Mouse (Mus musculus): ENCODE measurements around the gene Spon1. TPM values are rescaled to one million over a fixed set of nuclear protein-coding genes. Genes with fewer than 3 reads are reported as not detected.
A peak's percentile ranks its signal among the peaks of the same experiment; 100 is the strongest.

The Spon1 gene
- polyA plus RNA-seq, 1 experiment from 2014 or later: 72.9 TPM

GRCm38 (mm10) chr7:114043929-114044549, 278.2 kb downstream of the Spon1 start:
- Histone ChIP-seq H3K4me2 (no peak overlapping the region), H3K9ac (no peak overlapping the region), H3K27me3 (replicated peaks) (no peaks in the 10 kb centered on the region), H3K36me3 (peaks cover 62% of the 10 kb centered on the region), H3K27ac (replicated peaks) (0 out of 2 replicates have a peak overlapping the region, but pooled peaks have one; percentile 32), H3K9me3 (no peaks in the 10 kb centered on the region), H3K4me3 (no peak overlapping the region), H3K4me1 (peaks cover 58% of the 10 kb centered on the region)
- no peak for ATAC-seq (ENCODE audit: extremely low read depth, insufficient number of reproducible peaks, low FRiP score, low TSS enrichment)
- 48% methylated on average over 6 of the region's 6 CpGs for WGBS

DNA sequence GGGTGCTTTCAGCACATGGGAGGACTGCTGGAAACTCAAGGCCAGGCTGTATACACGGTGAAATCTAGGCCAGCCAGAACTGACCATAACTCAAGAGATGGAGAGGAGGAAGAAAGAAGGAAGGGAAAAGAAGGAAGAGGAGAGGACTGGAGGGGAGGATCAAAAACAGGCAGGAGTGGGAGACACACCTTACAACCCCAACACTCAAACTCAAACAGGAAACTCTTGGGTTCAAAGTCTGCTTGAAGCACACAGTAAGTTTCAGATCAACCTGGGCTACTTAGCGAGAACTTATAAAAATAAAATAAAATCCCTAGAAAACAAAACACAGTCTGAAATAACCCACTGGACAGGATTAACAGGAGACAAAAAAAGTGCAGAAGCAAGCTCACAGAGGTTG, 280.0 kb downstream of the Spon1 start:
- H3K9ac ChIP-seq: no peak overlapping the region
- H3K9me3 ChIP-seq: no peaks in the 10 kb centered on the region
- no peak for ATAC-seq (ENCODE audit: extremely low read depth, insufficient number of reproducible peaks, low FRiP score, low TSS enrichment)
- H3K4me1 ChIP-seq: peaks cover 67% of the 10 kb centered on the region
- WGBS: 63% methylated on average over 2 of the region's 2 CpGs
- no peak overlapping the region for H3K4me2 ChIP-seq
- peaks cover 58% of the 10 kb centered on the region for H3K36me3 ChIP-seq
- H3K27me3 ChIP-seq (replicated peaks): no peaks in the 10 kb centered on the region
- peak overlapping the region; percentile 5 for H3K27ac ChIP-seq (replicated peaks)
- no peak overlapping the region for H3K4me3 ChIP-seq

DNA sequence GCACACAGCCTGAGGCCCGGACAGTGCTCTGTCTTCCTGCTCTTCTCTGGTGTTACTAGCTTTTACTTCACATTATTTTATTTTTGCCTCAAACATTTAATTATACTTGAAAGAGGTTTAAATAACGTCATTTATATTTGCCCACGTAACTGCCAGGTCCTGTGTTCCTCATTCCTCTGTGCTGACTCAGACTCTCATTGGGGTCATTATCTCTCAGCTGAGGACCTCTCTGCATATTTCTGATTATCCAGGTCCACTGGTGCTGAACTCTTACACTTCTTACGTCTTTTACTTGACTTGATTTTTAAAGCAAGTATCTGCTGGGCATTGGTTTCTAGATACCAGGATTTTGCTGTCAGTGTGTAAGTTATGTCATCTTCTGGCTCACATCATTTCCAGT, 287.9 kb downstream of the Spon1 start:
- 34% methylated on average over 4 of the region's 4 CpGs for WGBS
- no peaks in the 10 kb centered on the region for H3K27me3 ChIP-seq (replicated peaks)
- no peak overlapping the region for H3K4me3 ChIP-seq
- no peaks in the 10 kb centered on the region for H3K9me3 ChIP-seq
- no peak overlapping the region for H3K9ac ChIP-seq
- H3K4me1 ChIP-seq: peaks cover 49% of the 10 kb centered on the region
- H3K4me2 ChIP-seq: no peak overlapping the region
- no peak for ATAC-seq (ENCODE audit: extremely low read depth, insufficient number of reproducible peaks, low FRiP score, low TSS enrichment)
- peak overlapping the region; percentile 50 for H3K27ac ChIP-seq (replicated peaks)
- peaks cover 63% of the 10 kb centered on the region for H3K36me3 ChIP-seq

- no peak overlapping the region for H3K4me3 ChIP-seq
- 91% methylated on average over 16 of the region's 16 CpGs for WGBS
- H3K4me1 ChIP-seq: peaks cover 22% of the 10 kb centered on the region
- H3K9ac ChIP-seq: no peak overlapping the region
- no peaks in the 10 kb centered on the region for H3K9me3 ChIP-seq
- H3K36me3 ChIP-seq: peaks cover 49% of the 10 kb centered on the region
- ATAC-seq (ENCODE audit: extremely low read depth, insufficient number of reproducible peaks, low FRiP score, low TSS enrichment): no peak
- H3K27ac ChIP-seq (replicated peaks): no peak overlapping the region
- H3K27me3 ChIP-seq (replicated peaks): no peaks in the 10 kb centered on the region
- H3K4me2 ChIP-seq: no peak overlapping the region
These were observed 292.4 kb downstream of the Spon1 start for GRCm38 (mm10) chr7:114058166-114058565.

GRCm38 (mm10) chr7:114058927-114059441, 293.2 kb downstream of the Spon1 start:
- WGBS: 79% methylated on average over 6 of the region's 6 CpGs
- ATAC-seq (ENCODE audit: extremely low read depth, insufficient number of reproducible peaks, low FRiP score, low TSS enrichment): no peak
- H3K36me3 ChIP-seq: peaks cover 47% of the 10 kb centered on the region
- H3K4me3 ChIP-seq: no peak overlapping the region
- H3K9me3 ChIP-seq: no peaks in the 10 kb centered on the region
- H3K9ac ChIP-seq: no peak overlapping the region
- no peaks in the 10 kb centered on the region for H3K27me3 ChIP-seq (replicated peaks)
- no peak overlapping the region for H3K4me2 ChIP-seq
- no peak overlapping the region for H3K27ac ChIP-seq (replicated peaks)
- peaks cover 21% of the 10 kb centered on the region for H3K4me1 ChIP-seq

- Histone ChIP-seq H3K9ac (no peak overlapping the region), H3K36me3 (peaks cover 35% of the 10 kb centered on the region), H3K4me2 (no peak overlapping the region), H3K4me3 (no peak overlapping the region), H3K4me1 (peaks cover 31% of the 10 kb centered on the region), H3K27ac (replicated peaks) (no peak overlapping the region), H3K9me3 (no peaks in the 10 kb centered on the region), H3K27me3 (replicated peaks) (no peaks in the 10 kb centered on the region)
- ATAC-seq (ENCODE audit: extremely low read depth, insufficient number of reproducible peaks, low FRiP score, low TSS enrichment): no peak
- 91% methylated on average over 6 of the region's 6 CpGs for WGBS
These were observed 294.6 kb downstream of the Spon1 start for GRCm38 (mm10) chr7:114060445-114060844.

DNA sequence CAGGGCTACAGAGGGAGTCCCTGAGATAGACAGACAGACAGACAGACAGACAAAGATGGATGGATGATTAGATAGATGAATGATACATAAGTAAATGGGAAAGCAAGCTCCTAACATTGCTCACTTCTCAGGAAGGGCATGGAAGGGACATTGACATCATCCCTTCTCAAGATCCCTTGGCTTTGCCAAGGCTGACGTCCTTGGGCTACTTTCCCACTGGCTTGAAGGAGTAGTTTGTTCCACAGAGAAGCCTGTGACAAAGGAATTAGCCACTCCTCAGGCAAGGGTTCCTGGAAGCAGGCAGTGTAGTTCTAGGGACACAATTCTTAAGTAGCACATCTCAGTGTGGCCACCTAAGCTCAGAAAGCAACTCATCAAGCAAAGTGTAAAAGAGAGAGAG, 296.7 kb downstream of the Spon1 start:
- Histone ChIP-seq H3K4me1 (peaks cover 51% of the 10 kb centered on the region), H3K4me3 (no peak overlapping the region), H3K9ac (no peak overlapping the region), H3K27ac (replicated peaks) (no peak overlapping the region), H3K4me2 (no peak overlapping the region), H3K27me3 (replicated peaks) (no peaks in the 10 kb centered on the region), H3K36me3 (peaks cover 15% of the 10 kb centered on the region), H3K9me3 (no peaks in the 10 kb centered on the region)
- WGBS: 75% methylated on average over 1 of the region's 1 CpGs
- no peak for ATAC-seq (ENCODE audit: extremely low read depth, insufficient number of reproducible peaks, low FRiP score, low TSS enrichment)

- Histone ChIP-seq H3K4me2 (peak overlapping the region; percentile 11; the same call in 1 of the 2 replicates), H3K36me3 (peaks cover 8% of the 10 kb centered on the region), H3K4me1 (peaks cover 55% of the 10 kb centered on the region), H3K9me3 (no peaks in the 10 kb centered on the region), H3K27ac (replicated peaks) (peak overlapping the region; percentile 45; the same call in 1 of the 2 replicates), H3K27me3 (replicated peaks) (no peaks in the 10 kb centered on the region), H3K4me3 (no peak overlapping the region), H3K9ac (peak overlapping the region; percentile 2; the same call in 1 of the 2 replicates)
- 24% methylated on average over 8 of the region's 8 CpGs for WGBS
- peak; percentile 44; the same call in 1 of the 2 replicates for ATAC-seq (ENCODE audit: extremely low read depth, insufficient number of reproducible peaks, low FRiP score, low TSS enrichment)
These were observed 297.7 kb downstream of the Spon1 start for GRCm38 (mm10) chr7:114063534-114063933.

DNA sequence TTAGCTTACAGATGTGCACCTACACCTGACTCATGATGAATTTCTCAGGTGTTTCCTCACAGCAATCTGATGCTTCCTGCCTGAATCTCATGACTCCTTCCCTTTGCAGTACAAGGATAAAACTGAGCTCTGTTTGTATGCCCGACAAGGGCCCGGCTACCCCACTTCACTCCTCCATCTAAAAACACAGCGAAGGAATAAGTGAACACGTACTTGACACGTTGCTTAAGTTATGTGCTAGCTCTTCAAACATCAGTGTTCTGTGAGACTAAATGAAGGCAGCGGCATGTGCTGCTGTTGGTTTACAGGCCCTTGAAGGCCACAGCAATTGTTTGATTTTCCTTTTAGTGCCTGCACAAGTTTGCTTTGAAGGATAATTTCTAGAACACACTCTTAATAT, 298.2 kb downstream of the Spon1 start:
- Histone ChIP-seq H3K4me2 (peak overlapping the region; percentile 11; the same call in 1 of the 2 replicates), H3K4me3 (no peak overlapping the region), H3K9ac (peak overlapping the region; percentile 2; the same call in 1 of the 2 replicates), H3K27me3 (replicated peaks) (no peaks in the 10 kb centered on the region), H3K27ac (replicated peaks) (peak overlapping the region; percentile 45; the same call in 1 of the 2 replicates), H3K36me3 (peaks cover 8% of the 10 kb centered on the region), H3K9me3 (no peaks in the 10 kb centered on the region), H3K4me1 (peaks cover 55% of the 10 kb centered on the region)
- no peak for ATAC-seq (ENCODE audit: extremely low read depth, insufficient number of reproducible peaks, low FRiP score, low TSS enrichment)
- 58% methylated on average over 6 of the region's 6 CpGs for WGBS

- H3K9me3 ChIP-seq: no peaks in the 10 kb centered on the region
- peak overlapping the region; percentile 68 for H3K27ac ChIP-seq (replicated peaks)
- 0 out of 2 replicates have a peak overlapping the region, but pooled peaks have one; percentile 64 for H3K9ac ChIP-seq
- ATAC-seq (ENCODE audit: extremely low read depth, insufficient number of reproducible peaks, low FRiP score, low TSS enrichment): peak; percentile 52; the same call in 1 of the 2 replicates
- H3K27me3 ChIP-seq (replicated peaks): no peaks in the 10 kb centered on the region
- peaks cover 64% of the 10 kb centered on the region for H3K4me1 ChIP-seq
- peak overlapping the region; percentile 16; the same call in 1 of the 2 replicates for H3K4me2 ChIP-seq
- 25% methylated on average over 11 of the region's 11 CpGs for WGBS
- peaks cover 3% of the 10 kb centered on the region; the same call in 1 of the 2 replicates for H3K36me3 ChIP-seq
- H3K4me3 ChIP-seq: no peak overlapping the region
These were observed 299.8 kb downstream of the Spon1 start for GRCm38 (mm10) chr7:114065407-114066185.

DNA sequence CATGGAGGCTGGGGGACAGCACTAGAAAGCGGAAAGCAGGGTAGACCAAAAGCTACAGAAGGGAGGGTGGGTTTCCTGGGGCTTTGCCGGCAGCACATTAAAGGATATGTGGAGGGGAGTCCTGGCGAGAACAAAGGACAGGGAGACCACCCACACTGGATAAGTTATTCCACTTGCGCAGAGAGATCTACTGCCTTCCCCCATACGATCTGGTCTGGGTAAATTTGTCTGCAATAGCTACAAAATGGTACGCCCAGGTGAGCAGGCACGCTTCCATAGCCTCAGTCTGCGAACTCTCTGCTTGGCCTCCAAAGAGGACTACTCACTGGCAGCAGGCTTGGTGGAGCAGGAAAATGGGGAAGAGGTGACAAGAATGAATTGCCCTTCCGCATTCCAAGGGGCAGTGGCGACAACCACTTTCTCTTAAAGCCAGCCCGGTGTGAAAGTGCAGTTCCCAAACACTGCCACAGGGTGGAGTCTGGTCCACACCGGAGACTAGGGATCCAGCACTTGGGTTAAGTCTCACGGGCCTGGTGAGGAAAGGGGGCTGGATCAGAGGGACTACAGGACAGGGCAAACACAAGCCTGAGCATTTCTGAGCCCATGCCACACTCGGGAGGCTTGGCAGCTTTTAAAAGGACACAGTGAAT, 300.9 kb downstream of the Spon1 start:
- H3K9me3 ChIP-seq: no peaks in the 10 kb centered on the region
- peak overlapping the region; percentile 64 for H3K9ac ChIP-seq
- no peaks in the 10 kb centered on the region for H3K27me3 ChIP-seq (replicated peaks)
- WGBS: 9% methylated on average over 14 of the region's 14 CpGs
- H3K27ac ChIP-seq (replicated peaks): peak overlapping the region; percentile 68
- peaks cover 75% of the 10 kb centered on the region for H3K4me1 ChIP-seq
- H3K4me3 ChIP-seq: peak overlapping the region; percentile 43
- no peak for ATAC-seq (ENCODE audit: extremely low read depth, insufficient number of reproducible peaks, low FRiP score, low TSS enrichment)
- H3K4me2 ChIP-seq: peak overlapping the region; percentile 73
- H3K36me3 ChIP-seq: peaks cover 3% of the 10 kb centered on the region; the same call in 1 of the 2 replicates
